Mouse (Mus musculus): Measurements from ENCODE around the gene Acmsd. TPM values are rescaled to one million over a fixed set of nuclear protein-coding genes. Genes with fewer than 3 reads are reported as not detected.
A peak's percentile ranks its signal among the peaks of the same experiment; 100 is the strongest.
"Not testable (repeated sequence)": the region's sequence is repeated elsewhere in the genome, so short reads cannot be mapped to it uniquely, and the experiment has no call there.

Gene Acmsd
- not detected in 2 replicates for polyA plus RNA-seq (2015; fragmentation: Nextera tagmentation; extraction: Ambion mirVana)

DNA sequence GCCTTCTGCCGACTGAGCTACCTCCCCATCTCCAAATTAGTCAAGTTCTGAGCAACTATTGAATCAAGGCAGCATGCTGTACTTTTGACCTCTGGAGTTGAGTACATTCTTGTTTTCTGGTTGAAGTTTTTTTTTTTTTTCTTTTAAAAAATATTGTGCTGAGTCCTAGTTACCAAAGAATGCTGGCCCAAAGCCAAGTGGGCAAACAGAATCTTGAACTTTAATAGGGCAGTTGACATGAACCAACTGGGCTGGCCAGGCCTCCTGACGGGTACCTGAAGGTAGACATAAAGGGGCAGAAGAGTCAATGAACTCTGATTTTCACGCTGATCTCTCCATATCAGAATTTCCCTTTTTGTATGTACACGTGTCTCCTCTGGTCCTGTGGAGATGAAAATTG, at the start of gene Acmsd:
Acmsd (plus strand) TSS at position 318 of the 400 bp plus-strand sequence.
- DNase-seq (ENCODE audit: low spot score), result no peak

- DNase-seq (ENCODE audit: low spot score), result peak; percentile 66
These were observed 49.6 kb upstream of the Acmsd start, which contains the start of gene Tmem163 for GRCm38 (mm10) chr1:127679498-127680133. TSS of gene Tmem163 (minus strand) at chr1:127679548.

GRCm38 (mm10) chr1:127696533-127696932, 32.7 kb upstream of the Acmsd start:
- DNase-seq (ENCODE audit: low spot score), result peak; percentile 21

DNA sequence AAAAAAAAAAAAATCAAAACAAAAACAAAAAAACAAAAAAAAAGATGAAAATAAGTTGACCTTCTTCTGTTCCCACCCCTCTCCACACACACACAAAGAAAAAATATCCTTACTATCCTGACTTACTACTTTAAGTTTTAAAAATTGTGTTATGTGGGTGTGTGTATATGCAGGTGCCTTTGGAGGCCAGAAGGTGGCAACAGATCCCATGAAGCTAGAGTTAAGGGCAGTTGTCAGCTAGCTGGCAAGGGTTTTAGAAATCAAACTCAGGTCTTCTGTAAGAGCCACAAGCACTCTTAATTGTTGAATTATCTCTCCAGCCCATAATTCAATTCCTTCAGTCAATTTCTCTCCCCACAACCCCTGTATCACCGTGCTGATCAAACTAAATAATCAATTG, 27.0 kb upstream of the Acmsd start:
- peak; percentile 8 for DNase-seq (ENCODE audit: low spot score)

DNA sequence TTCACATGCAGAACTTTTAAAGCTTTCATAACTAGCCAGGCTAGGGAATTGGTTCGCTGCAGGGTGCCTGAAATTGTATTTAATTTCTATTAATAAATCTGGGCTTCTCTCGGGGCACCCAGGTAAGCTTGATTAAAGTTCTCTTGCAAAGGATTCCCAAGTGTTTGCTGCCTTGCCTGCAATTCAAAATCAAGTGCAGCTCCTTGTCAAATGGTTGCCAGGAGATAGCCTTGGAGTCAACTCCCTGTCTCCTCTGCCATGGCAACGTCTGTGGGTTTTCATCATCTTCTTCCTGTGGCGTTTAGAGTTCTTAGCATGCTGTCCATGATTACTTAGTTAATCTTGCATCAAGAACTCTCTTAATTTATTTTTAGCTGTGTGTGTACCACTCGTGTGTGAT, 22.9 kb upstream of the Acmsd start:
- DNase-seq (ENCODE audit: low spot score), result no peak

DNA sequence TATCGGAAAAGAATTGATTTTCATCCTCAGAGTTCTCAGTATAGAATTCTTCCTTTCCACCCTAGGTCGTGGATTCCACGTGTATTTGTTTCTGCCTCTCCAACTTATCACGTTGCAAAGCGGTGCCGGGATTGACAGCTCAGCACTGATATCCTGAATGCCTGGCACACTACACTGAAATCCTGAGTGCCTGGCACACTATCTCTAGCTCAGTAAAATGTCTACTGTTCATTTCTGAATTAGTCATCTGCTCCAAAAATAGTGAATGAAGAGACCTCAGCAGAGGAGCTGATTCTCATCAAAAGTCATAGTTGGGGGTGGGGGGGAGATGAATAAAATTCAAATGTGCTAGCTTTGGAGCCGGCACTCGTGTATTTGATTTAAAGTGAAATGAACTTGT, 12.8 kb upstream of the Acmsd start:
- DNase-seq (ENCODE audit: low spot score), result no peak

DNA sequence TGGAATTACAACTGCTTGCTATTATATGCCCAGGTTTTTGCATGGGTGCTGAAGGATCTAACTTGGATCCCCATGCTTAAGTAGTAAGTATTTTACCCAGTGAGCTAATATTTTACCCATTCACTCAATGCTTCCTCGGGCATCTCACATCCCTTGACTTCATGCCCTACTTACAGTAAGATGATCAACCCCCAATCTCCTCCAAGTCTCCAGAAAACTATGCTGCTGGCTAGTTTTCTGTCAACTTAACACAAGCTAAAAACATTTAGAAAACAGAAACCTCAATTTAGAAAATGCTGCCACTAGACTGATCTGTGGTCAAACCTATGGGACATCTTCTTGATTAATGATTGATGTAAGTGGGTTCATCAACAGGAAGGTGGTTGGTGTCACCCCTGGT, 10.9 kb upstream of the Acmsd start:
- no peak for DNase-seq (ENCODE audit: low spot score)

GRCm38 (mm10) chr1:127723596-127723995, 5.6 kb upstream of the Acmsd start:
- DNase-seq (ENCODE audit: low spot score), result no peak

GRCm38 (mm10) chr1:127731086-127731485, 1.9 kb downstream of the Acmsd start:
- DNase-seq (ENCODE audit: low spot score), result no peak

- DNase-seq (ENCODE audit: low spot score), result no peak
These were observed 3.2 kb downstream of the Acmsd start for GRCm38 (mm10) chr1:127732435-127732834.

DNA sequence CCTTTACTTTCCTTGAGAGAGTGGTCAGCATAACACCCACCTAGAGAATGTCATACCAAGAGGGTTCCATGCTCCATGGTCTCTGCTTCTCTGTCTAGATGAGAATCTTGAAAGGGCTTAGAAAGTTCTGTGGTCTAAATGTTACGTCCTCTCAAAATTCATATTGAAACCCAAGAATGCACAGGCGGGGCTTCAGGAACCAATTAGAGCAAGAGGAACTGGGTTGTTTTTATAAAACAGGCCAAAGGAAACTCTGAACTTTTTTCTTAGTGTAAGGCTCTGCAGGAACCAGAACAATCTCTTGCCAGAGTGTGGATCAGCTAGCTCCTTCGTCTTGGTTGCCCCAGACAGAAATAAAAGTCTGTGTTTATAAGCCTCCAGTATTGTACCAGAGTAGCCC, 3.6 kb downstream of the Acmsd start:
- no peak for DNase-seq (ENCODE audit: low spot score)

DNA sequence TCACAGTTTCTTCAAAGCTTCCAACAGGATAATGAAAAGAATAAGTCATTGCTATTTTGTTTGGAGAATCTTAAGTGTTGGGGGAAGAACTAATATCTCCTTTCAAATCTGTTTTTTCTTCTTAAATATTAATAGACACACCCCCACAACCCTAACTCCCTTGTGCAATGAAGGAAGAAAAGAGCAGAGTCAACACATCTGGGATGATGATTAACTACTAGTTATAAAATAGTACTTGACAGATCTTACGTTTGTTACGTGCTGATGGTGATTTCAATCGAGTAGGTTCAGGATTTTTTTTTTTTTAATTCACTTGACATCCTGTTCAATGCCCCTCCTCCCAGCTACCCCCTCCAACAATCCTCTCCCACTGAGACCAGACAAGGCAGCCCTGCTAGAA, 6.1 kb downstream of the Acmsd start:
- DNase-seq (ENCODE audit: low spot score), result no peak

DNA sequence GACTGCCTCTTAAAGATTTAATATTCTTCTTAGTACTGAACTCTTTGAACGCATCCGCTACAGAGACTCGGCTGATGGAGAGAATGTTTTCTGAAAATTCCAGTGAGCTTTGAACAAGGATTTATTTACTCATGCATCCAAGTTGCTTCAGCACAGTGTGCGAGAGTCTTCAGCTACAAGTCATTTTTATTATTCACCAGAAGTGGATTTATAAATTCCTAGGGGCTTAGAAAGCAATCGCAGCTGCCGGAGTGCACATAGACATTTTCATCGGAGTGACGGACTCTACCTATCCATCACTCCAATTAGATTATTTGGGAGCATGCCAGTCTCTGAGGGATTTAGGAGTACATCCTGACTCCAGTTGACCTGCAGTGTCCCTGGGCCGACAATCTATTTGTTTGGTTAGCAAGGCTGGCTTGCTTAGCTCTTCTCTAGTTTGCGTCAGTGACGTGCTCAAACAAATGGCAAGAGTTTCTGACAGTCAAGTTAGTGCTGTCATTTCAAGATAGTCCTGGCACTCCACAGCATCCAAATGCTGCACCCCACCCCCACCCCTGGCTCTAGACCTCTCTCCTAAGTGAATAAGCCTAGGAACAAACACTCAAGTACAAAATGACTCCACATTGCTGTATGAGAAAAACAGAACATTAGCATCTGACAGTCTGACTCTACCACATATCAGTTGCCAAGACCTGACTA, 21.3 kb downstream of the Acmsd start:
- DNase-seq (ENCODE audit: low spot score), result no peak

GRCm38 (mm10) chr1:127755806-127756205, 26.6 kb downstream of the Acmsd start:
- DNase-seq (ENCODE audit: low spot score), result no peak

GRCm38 (mm10) chr1:127756331-127757163, 27.3 kb downstream of the Acmsd start:
- DNase-seq (ENCODE audit: low spot score), result no peak

GRCm38 (mm10) chr1:127757164-127757545, 27.9 kb downstream of the Acmsd start:
- not testable (repeated sequence) for DNase-seq (ENCODE audit: low spot score)

- DNase-seq (ENCODE audit: low spot score), result peak; percentile 8
These were observed 36.3 kb downstream of the Acmsd start for GRCm38 (mm10) chr1:127765468-127765867.

GRCm38 (mm10) chr1:127766741-127767140, 37.5 kb downstream of the Acmsd start:
- DNase-seq (ENCODE audit: low spot score), result no peak

GRCm38 (mm10) chr1:127773198-127773802, 44.1 kb downstream of the Acmsd start:
- DNase-seq (ENCODE audit: low spot score), result no peak

GRCm38 (mm10) chr1:127773803-127774500, 44.7 kb downstream of the Acmsd start, which contains the start of gene Ccnt2:
TSS of gene Ccnt2 (plus strand) at chr1:127774164.
- peak; percentile 100 for DNase-seq (ENCODE audit: low spot score)

DNA sequence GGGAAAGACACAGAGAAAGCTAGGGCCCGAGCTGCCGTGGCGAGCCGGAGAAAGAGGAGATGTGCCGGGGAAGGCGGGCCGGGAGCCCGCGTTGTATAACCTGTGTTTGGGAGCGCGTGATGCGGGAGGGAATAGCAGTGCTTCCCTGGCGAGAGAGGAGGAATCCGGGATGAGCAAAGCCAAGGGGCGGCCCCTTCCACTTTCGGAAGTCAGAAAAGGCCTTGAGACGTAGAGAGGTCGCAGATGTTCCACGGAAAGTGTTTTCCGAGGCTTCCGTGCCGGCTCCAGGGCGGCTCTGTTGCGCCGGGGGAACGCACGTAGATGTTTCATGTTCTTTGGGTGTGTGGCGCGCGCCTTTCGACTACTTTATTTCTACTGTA, 45.3 kb downstream of the Acmsd start:
- DNase-seq (ENCODE audit: low spot score), result peak; percentile 48
